Mouse (Mus musculus): Measurements from ENCODE around the gene Vmn1r235.
"Not testable (repeated sequence)": the region's sequence is repeated elsewhere in the genome, so short reads cannot be mapped to it uniquely, and the experiment has no call there.

Vmn1r235 gene

DNA sequence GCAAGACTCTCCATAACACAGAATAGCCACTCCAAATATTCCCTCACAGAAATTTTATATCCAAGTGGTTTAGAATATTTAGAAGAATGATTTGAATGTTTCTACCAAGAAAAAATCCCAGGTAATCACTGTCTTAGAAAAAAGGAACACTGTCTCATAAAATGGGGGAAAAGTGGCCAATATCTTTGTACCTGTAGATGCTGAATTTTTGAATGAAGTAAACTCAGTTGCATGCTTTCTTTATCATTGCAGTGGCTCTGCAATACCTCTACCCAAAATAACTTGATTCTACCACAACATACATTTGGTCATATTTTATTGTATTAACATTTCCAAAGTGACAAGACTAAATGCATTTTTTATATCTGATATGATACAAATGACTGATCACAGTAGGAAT, at the start of gene Vmn1r235:
TSS of gene Vmn1r235 (plus strand) at position 301 of the 400 bp plus-strand sequence.
- DNase-seq (ENCODE audit: low spot score in 2 of 2), result no peak

DNA sequence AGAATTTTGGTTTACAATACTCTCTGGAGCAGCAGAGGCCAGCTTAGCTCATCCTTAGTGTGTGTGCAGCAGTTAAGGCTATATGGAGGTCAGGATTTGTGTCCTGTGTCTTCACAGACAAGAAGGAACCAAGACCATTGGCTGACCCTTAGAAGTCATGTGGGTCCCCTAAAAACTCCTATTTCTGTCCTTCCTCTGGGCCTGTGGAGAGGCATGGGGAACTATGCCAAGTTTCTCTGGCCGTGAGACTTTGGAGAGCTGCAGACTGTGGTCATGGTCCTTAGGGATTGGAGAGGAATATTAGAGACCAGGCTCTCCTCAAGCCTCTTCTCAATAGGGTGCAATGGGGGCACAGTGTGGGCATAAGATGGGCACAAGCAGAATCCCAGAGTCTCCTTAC, 45.1 kb upstream of the Vmn1r235 start:
- not testable (repeated sequence) for DNase-seq (ENCODE audit: low spot score in 2 of 2)

DNA sequence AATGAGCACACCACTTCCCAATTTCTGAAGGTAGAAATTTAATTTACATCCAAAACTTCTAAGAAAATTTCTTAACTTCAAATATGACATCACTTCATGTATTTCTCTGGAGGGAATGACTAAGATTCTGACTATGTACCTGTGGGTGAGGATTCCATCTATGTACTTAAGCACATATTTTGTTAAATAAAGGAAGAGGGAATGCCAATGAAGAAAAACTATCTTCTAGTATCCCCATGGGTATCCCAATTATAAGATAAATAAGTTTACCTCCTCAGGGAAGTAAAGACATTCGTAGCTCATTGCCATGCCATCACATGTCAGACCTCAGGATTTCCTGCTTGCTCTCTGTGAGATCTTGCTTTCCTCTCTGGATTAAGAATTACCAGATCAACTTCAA, 30.4 kb upstream of the Vmn1r235 start, which contains the start of gene Vmn1r234:
TSS of gene Vmn1r234 (plus strand) at position 301 of the 400 bp plus-strand sequence.
- DNase-seq (ENCODE audit: low spot score in 2 of 2), result no peak

DNA sequence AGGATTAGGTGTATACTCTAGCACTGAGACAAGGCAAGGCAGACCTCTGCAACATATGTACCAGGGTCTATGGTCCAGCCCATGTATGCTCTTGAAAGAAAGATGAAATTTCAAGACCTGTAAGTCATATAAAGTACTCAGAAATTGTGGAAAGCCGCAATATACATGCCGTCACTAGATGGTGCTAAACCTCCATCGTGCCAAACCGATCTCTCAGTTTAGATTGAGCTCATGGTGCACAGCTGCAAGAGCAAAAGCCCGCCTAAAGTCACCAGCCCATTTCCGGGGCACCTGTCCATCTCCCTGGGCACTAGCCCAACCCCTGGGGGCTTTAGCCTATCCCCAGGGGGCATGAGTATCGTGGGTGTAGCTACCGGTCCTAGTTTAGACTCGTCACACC, 24.6 kb upstream of the Vmn1r235 start:
- peak; percentile 40 to 56 for DNase-seq (ENCODE audit: low spot score in 2 of 2)

DNA sequence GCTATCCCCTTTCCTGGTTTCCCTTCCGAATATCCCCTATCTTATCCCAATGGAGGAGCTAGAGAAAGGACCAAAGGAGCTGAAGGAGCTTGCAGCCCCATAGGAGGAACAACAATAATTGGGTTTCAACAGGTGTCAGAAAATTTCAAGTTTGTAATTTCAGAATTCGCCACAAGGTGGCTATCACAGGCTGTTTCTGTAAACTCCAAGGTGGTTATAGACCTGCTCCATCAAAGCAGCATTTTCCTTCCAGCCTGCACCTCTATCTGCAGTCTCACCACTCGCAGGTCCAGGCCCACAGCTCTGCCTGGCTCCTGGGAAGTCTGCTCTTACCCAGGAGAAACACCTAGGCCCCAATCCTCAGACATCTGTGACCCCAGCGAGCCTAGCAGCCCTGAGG, 15.9 kb downstream of the Vmn1r235 start:
- DNase-seq (ENCODE audit: low spot score in 2 of 2), result peak; percentile 34 to 44

DNA sequence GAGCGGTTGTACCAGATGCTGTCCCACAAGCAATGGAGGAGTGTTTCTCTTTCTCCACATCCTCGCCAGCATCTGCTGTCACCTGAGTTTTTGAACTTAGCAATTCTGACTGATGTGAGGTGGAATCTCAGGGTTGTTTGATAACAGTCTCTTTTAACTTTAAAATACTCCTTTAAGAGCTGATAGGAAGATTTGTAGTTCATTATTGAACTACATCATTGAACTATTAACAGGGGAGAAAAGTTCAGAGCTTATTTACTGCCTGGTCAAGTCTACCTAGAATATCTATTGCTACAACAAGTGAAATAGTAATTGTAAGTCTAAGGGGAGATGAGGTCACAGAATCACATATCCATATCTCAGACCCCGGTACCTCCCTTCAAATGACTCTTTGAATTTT, 26.4 kb downstream of the Vmn1r235 start, which contains the start of gene Vmn1r236:
TSS of gene Vmn1r236 (plus strand) at position 301 of the 400 bp plus-strand sequence.
- DNase-seq (ENCODE audit: low spot score in 2 of 2), result no peak

DNA sequence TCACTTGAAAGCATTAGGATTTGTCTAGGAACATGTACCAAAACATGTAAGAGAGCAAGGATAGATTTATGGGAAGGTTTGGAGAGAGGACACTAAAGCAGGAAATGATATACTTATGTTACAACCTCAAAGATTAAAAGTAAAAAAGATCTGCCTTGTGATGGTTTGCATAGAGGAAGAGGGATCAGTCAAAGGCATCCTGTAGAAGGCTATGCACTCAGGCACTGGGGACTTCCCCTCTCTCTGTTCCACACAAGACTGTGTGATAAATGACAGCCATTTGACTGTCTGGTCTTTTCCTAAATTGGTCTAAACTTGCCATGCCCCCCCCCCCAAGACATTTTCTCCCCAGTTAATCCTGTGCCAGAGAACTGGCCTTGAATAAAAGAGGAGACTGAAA, 28.2 kb downstream of the Vmn1r235 start:
- no peak for DNase-seq (ENCODE audit: low spot score in 2 of 2)

DNA sequence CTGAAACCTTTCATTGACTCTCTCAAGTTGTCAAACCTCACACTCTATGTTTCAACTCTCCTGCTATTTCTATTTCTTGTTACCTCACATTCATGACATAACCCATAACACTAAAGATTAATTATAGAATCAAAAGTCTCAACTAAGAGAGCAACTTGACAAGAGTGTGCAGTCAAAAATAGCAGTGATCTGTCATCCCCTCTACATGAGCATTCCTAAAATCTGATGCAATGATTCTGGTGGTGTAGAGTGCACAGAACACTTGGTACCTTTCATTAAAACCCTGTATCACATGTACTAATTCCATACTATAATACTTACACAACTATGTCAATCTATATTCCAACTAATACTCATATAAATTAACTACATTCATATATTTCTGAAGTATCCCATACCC, 33.5 kb downstream of the Vmn1r235 start:
- DNase-seq (ENCODE audit: low spot score in 2 of 2), result no peak

DNA sequence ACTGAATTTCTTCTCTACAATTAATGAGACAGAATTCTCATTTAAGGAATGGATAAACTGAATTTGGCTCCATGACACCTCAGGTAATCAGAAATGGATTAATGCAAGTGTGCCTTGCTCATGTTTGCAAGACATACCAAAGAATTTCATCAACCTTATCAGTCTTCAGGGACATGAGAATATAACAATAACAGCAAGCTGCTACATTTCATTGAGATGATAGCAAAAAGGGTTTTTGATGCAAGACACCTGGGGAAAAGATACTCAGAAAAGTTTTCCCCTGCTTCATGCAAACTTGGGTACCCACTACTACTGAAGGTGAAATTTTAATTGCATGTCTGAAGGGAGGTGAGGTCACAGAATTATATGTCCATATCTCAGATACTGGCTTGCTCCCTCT, 55.4 kb downstream of the Vmn1r235 start, which contains the start of gene Vmn1r237:
TSS of gene Vmn1r237 (plus strand) at position 301 of the 400 bp plus-strand sequence.
- DNase-seq (ENCODE audit: low spot score in 2 of 2), result no peak
